Mouse (Mus musculus) small intestine, adult 2 months (tissue): ENCODE data around the gene Gm49387.

Experiments used
- CTCF ChIP-seq: fragments of 200-500 bp; IDR thresholded peaks from 2 replicates; pipeline ENCODE4 v1.5.1; 2012; ENCODE audit warnings: low read depth, mild to moderate bottlenecking, control low read depth, inconsistent platforms, low read length, moderate library complexity, mixed read lengths; ENCODE audit not compliant: insufficient replicate concordance, insufficient read length; ENCODE audit errors: extremely low read depth
- POLR2A ChIP-seq: fragments of 200-500 bp; IDR thresholded peaks from 2 replicates; pipeline ENCODE4 v1.6.1; 2012; ENCODE audit warnings: low read depth, mild to moderate bottlenecking, control low read depth, inconsistent platforms, low read length, moderate library complexity

GRCm38 (mm10) chr14:31650347-31650746, 9.7 kb upstream of the Gm49387 start:
- TF ChIP-seq POLR2A (no peak), CTCF (peak; percentile 26; the same call in 1 of the 2 replicates)
